Mouse (Mus musculus): ENCODE data around the gene Dnajb8. TPM values are rescaled to one million over a fixed set of nuclear protein-coding genes. Genes with fewer than 3 reads are reported as not detected.

Dnajb8 gene
- total and polyA plus RNA-seq, 3 experiments = 0.29 TPM; not detected in 2

- H3K4me1 ChIP-seq (ENCODE audit: control insufficient read depth, insufficient read depth, low read length) = no peaks in the 10 kb centered on the region
- no peak overlapping the region for H3K27ac ChIP-seq
- H3K4me3 ChIP-seq = no peak overlapping the region
- H3K79me2 ChIP-seq (replicated peaks; ENCODE audit: control insufficient read depth, insufficient read depth, low read length) = no peaks in the 10 kb centered on the region
- intact Hi-C loops (cut with DNase I) = no loop called here
- 44% methylated on average over 8 of the region's 8 CpGs for WGBS
- H3K27me3 ChIP-seq (ENCODE audit: control insufficient read depth, insufficient read depth, low read length) = no peaks in the 10 kb centered on the region
- no peaks in the 10 kb centered on the region for H3K36me3 ChIP-seq (ENCODE audit: control insufficient read depth, insufficient read depth, low read length)
- H3K9ac ChIP-seq (ENCODE audit: low read depth, low read length) = no peak overlapping the region
- TF ChIP-seq EP300 (IDR thresholded peaks at IDR 0.05; ENCODE audit: insufficient read depth, low read depth, low read length) (no peak), POLR2A (IDR thresholded peaks at IDR 0.05; ENCODE audit: insufficient read depth, low read depth, low read length) (no peak), CTCF (IDR thresholded peaks at IDR 0.05) (no peak)
- DNase-seq = no peak
Measured at GRCm38 (mm10) chr6:88235461-88235860, 13.4 kb downstream of the Dnajb8 start.

- H3K4me3 ChIP-seq = no peak overlapping the region
- no peak overlapping the region for H3K9ac ChIP-seq (ENCODE audit: low read depth, low read length)
- no peaks in the 10 kb centered on the region for H3K79me2 ChIP-seq (replicated peaks; ENCODE audit: control insufficient read depth, insufficient read depth, low read length)
- WGBS = 15% methylated on average over 17 of the region's 17 CpGs
- no peak for DNase-seq
- TF ChIP-seq EP300 (IDR thresholded peaks at IDR 0.05; ENCODE audit: insufficient read depth, low read depth, low read length) (no peak), POLR2A (IDR thresholded peaks at IDR 0.05; ENCODE audit: insufficient read depth, low read depth, low read length) (no peak), CTCF (IDR thresholded peaks at IDR 0.05) (no peak)
- intact Hi-C loops (cut with DNase I) = no loop called here
- H3K27me3 ChIP-seq (ENCODE audit: control insufficient read depth, insufficient read depth, low read length) = no peaks in the 10 kb centered on the region
- no peak overlapping the region for H3K27ac ChIP-seq
- H3K36me3 ChIP-seq (ENCODE audit: control insufficient read depth, insufficient read depth, low read length) = no peaks in the 10 kb centered on the region
- H3K4me1 ChIP-seq (ENCODE audit: control insufficient read depth, insufficient read depth, low read length) = no peaks in the 10 kb centered on the region
Measured at GRCm38 (mm10) chr6:88235983-88236382, 13.9 kb downstream of the Dnajb8 start.

- Histone ChIP-seq H3K4me3 (no peak overlapping the region), H3K79me2 (replicated peaks; ENCODE audit: control insufficient read depth, insufficient read depth, low read length) (no peaks in the 10 kb centered on the region), H3K4me1 (ENCODE audit: control insufficient read depth, insufficient read depth, low read length) (no peaks in the 10 kb centered on the region), H3K27me3 (ENCODE audit: control insufficient read depth, insufficient read depth, low read length) (no peaks in the 10 kb centered on the region), H3K9ac (ENCODE audit: low read depth, low read length) (no peak overlapping the region), H3K27ac (no peak overlapping the region), H3K36me3 (ENCODE audit: control insufficient read depth, insufficient read depth, low read length) (no peaks in the 10 kb centered on the region)
- intact Hi-C loops (cut with DNase I) = no loop called here
- peak in 1 of 2 experiments; percentile 13 for DNase-seq
- TF ChIP-seq POLR2A (IDR thresholded peaks at IDR 0.05; ENCODE audit: insufficient read depth, low read depth, low read length) (no peak), CTCF (IDR thresholded peaks at IDR 0.05) (no peak), EP300 (IDR thresholded peaks at IDR 0.05; ENCODE audit: insufficient read depth, low read depth, low read length) (no peak)
- 19% methylated on average over 7 of the region's 7 CpGs for WGBS
Measured at GRCm38 (mm10) chr6:88236513-88236912, 14.4 kb downstream of the Dnajb8 start.

- peak; percentile 59 to 78 for DNase-seq
- H3K4me3 ChIP-seq = no peak overlapping the region
- intact Hi-C loops (cut with DNase I) = loop anchor here (1.0 to 5.0 kb wide), 4 partner anchors 53 to 190 kb away; no protein-coding TSS in a partner anchor
- no peaks in the 10 kb centered on the region for H3K27me3 ChIP-seq (ENCODE audit: control insufficient read depth, insufficient read depth, low read length)
- no peak overlapping the region for H3K27ac ChIP-seq
- WGBS = 8% methylated on average over 15 of the region's 15 CpGs
- no peaks in the 10 kb centered on the region for H3K36me3 ChIP-seq (ENCODE audit: control insufficient read depth, insufficient read depth, low read length)
- peaks cover 1% of the 10 kb centered on the region; the same call in 1 of the 2 replicates for H3K4me1 ChIP-seq (ENCODE audit: control insufficient read depth, insufficient read depth, low read length)
- TF ChIP-seq CTCF (IDR thresholded peaks at IDR 0.05) (peak; percentile 98), POLR2A (IDR thresholded peaks at IDR 0.05; ENCODE audit: insufficient read depth, low read depth, low read length) (no peak), EP300 (IDR thresholded peaks at IDR 0.05; ENCODE audit: insufficient read depth, low read depth, low read length) (0 out of 2 replicates have a peak, but pooled peaks have one; percentile 48)
- no peak overlapping the region for H3K9ac ChIP-seq (ENCODE audit: low read depth, low read length)
- H3K79me2 ChIP-seq (replicated peaks; ENCODE audit: control insufficient read depth, insufficient read depth, low read length) = no peaks in the 10 kb centered on the region
Measured at GRCm38 (mm10) chr6:88242604-88243003, 20.5 kb downstream of the Dnajb8 start.

GRCm38 (mm10) chr6:88249231-88249630, 27.2 kb downstream of the Dnajb8 start:
- Histone ChIP-seq H3K4me3 (no peak overlapping the region), H3K27me3 (ENCODE audit: control insufficient read depth, insufficient read depth, low read length) (no peaks in the 10 kb centered on the region), H3K4me1 (ENCODE audit: control insufficient read depth, insufficient read depth, low read length) (no peaks in the 10 kb centered on the region), H3K36me3 (ENCODE audit: control insufficient read depth, insufficient read depth, low read length) (no peaks in the 10 kb centered on the region), H3K79me2 (replicated peaks; ENCODE audit: control insufficient read depth, insufficient read depth, low read length) (no peaks in the 10 kb centered on the region), H3K9ac (ENCODE audit: low read depth, low read length) (no peak overlapping the region), H3K27ac (no peak overlapping the region)
- DNase-seq = no peak
- TF ChIP-seq CTCF (IDR thresholded peaks at IDR 0.05) (no peak), EP300 (IDR thresholded peaks at IDR 0.05; ENCODE audit: insufficient read depth, low read depth, low read length) (no peak), POLR2A (IDR thresholded peaks at IDR 0.05; ENCODE audit: insufficient read depth, low read depth, low read length) (no peak)
- 73% methylated on average over 1 of the region's 1 CpGs for WGBS
- intact Hi-C loops (cut with DNase I) = no loop called here

- TF ChIP-seq POLR2A (IDR thresholded peaks at IDR 0.05; ENCODE audit: insufficient read depth, low read depth, low read length) (no peak), CTCF (IDR thresholded peaks at IDR 0.05) (no peak), EP300 (IDR thresholded peaks at IDR 0.05; ENCODE audit: insufficient read depth, low read depth, low read length) (no peak)
- Histone ChIP-seq H3K9ac (ENCODE audit: low read depth, low read length) (no peak overlapping the region), H3K79me2 (replicated peaks; ENCODE audit: control insufficient read depth, insufficient read depth, low read length) (no peaks in the 10 kb centered on the region), H3K36me3 (ENCODE audit: control insufficient read depth, insufficient read depth, low read length) (no peaks in the 10 kb centered on the region), H3K27me3 (ENCODE audit: control insufficient read depth, insufficient read depth, low read length) (no peaks in the 10 kb centered on the region), H3K27ac (no peak overlapping the region), H3K4me1 (ENCODE audit: control insufficient read depth, insufficient read depth, low read length) (no peaks in the 10 kb centered on the region), H3K4me3 (no peak overlapping the region)
- 100% methylated on average over 1 of the region's 1 CpGs for WGBS
- intact Hi-C loops (cut with DNase I) = no loop called here
- DNase-seq = no peak
Measured at GRCm38 (mm10) chr6:88251396-88251795, 29.3 kb downstream of the Dnajb8 start.

All from heart, adult 2 months (tissue).